Mouse (Mus musculus) thymus, adult 2 months (tissue): Measurements from ENCODE around the gene 2900026A02Rik. TPM values are rescaled to one million over a fixed set of nuclear protein-coding genes. Genes with fewer than 3 reads are reported as not detected.

Experiments
- DNase-seq: peaks from one replicate; pipeline ENCODE4 v3.0.0; 2021
- H3K27ac ChIP-seq: fragments of 200-500 bp; 2 replicates; pipeline ENCODE4 v1.5.1; 2012; ENCODE audit warnings: low read length, control low read depth; ENCODE audit not compliant: control insufficient read depth, insufficient read depth
- H3K27me3 ChIP-seq: fragments of 200-500 bp; 2 replicates; pipeline ENCODE4 v1.6.1; 2012; ENCODE audit warnings: mild to moderate bottlenecking, low read length, moderate library complexity, mixed read lengths; ENCODE audit not compliant: control insufficient read depth, insufficient read depth
- H3K36me3 ChIP-seq: fragments of 200-500 bp; 2 replicates; pipeline ENCODE4 v1.6.1; 2012; ENCODE audit warnings: mild to moderate bottlenecking, low read length, moderate library complexity; ENCODE audit not compliant: control insufficient read depth, insufficient read depth
- H3K4me1 ChIP-seq: fragments of 200-500 bp; replicated peaks from 2 replicates; pipeline ENCODE4 v1.6.1; 2012; ENCODE audit warnings: low read length; ENCODE audit not compliant: control insufficient read depth, insufficient read depth
- H3K4me3 ChIP-seq: fragments of 200-500 bp; 2 replicates; pipeline ENCODE4 v1.5.1; 2012; ENCODE audit warnings: mild to moderate bottlenecking, low read length, control low read depth, moderate library complexity; ENCODE audit not compliant: control insufficient read depth, insufficient read depth
- CTCF ChIP-seq: fragments of 200-500 bp; IDR thresholded peaks from 2 replicates; pipeline ENCODE4 v1.5.1; 2012; ENCODE audit warnings: mild to moderate bottlenecking, control low read depth, low read length, moderate library complexity, borderline replicate concordance; ENCODE audit not compliant: control insufficient read depth, poor library complexity, insufficient read depth; ENCODE audit errors: extremely low read depth
- POLR2A ChIP-seq: fragments of 200-500 bp; IDR thresholded peaks from 2 replicates; pipeline ENCODE4 v1.6.1; 2012; ENCODE audit warnings: mild to moderate bottlenecking, low read length, control low read depth, moderate library complexity; ENCODE audit not compliant: control insufficient read depth, poor library complexity, insufficient read depth; ENCODE audit errors: extremely low read depth
- WGBS: fragments of 180-500 bp; shearing (Covaris S2); methylation state at CpG from one replicate; pipeline ENCODE4 v1.1.7; 2018; 5-methylcytosine and 5-hydroxymethylcytosine counted together
- polyA plus RNA-seq: library from polyadenylated mRNA; depleted of rRNA; stranded (reverse); fragments of >200 nt; gene quantifications from 2 replicates; pipeline ENCODE4 v1.2.3, GENCODE M21; 2012

2900026A02Rik gene
- polyA plus RNA-seq, 1 experiment, result 6.9 TPM

DNA sequence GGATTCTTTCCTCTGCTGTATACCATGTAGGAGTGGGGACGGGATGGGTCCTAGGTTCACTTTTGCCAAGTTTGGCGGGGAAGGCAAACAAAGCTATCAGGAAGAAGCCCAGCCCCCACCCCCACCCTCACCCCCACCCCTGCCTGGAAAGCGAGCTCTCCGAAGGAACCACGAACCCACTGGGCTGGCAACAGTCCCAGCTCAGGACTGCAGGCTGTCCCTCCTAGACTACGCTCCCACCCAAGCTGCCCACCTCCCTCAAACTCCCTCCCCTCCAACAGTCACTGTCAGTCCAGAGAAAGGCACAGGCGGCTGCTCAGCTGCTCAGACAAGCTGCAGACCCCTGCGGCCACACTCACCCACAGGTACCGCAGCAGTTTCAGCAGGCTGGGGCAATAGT, 58.3 kb downstream of the 2900026A02Rik start:
- DNase-seq, result no peak
- no peak overlapping the region; the same call in 1 of the 2 replicates for H3K4me3 ChIP-seq
- 0% methylated on average over 9 of the region's 9 CpGs for WGBS
- TF ChIP-seq POLR2A (no peak), CTCF (no peak)
- H3K4me1 ChIP-seq, result peaks cover 13% of the 10 kb centered on the region
- H3K27me3 ChIP-seq, result no peaks in the 10 kb centered on the region; the same call in 1 of the 2 replicates
- H3K27ac ChIP-seq, result no peak overlapping the region
- no peaks in the 10 kb centered on the region for H3K36me3 ChIP-seq

DNA sequence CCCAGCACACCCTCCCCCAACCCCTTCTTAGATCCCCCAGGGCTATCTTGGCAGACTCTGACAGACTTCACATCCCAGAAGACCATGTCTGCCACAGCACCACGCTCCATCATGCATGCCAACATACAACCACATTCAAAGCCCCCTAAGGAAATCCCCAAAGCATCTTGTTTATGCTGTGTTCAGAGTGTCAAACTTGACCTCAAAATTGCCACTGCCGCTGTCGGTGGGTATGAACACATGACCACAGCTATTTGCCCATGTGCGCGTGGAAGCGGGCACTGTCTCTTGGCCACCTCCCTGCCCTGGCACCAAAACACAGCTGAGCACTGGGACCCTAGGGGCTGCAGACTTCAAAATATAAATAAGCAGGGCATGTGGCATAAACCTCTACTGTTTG, 59.5 kb downstream of the 2900026A02Rik start:
- TF ChIP-seq CTCF, result no peak
- TF ChIP-seq POLR2A, result no peak
- 53% methylated on average over 6 of the region's 6 CpGs for WGBS
- Histone ChIP-seq H3K27ac (no peak overlapping the region), H3K36me3 (no peaks in the 10 kb centered on the region), H3K27me3 (no peaks in the 10 kb centered on the region; the same call in 1 of the 2 replicates), H3K4me1 (peaks cover 14% of the 10 kb centered on the region), H3K4me3 (no peak overlapping the region)
- no peak for DNase-seq

DNA sequence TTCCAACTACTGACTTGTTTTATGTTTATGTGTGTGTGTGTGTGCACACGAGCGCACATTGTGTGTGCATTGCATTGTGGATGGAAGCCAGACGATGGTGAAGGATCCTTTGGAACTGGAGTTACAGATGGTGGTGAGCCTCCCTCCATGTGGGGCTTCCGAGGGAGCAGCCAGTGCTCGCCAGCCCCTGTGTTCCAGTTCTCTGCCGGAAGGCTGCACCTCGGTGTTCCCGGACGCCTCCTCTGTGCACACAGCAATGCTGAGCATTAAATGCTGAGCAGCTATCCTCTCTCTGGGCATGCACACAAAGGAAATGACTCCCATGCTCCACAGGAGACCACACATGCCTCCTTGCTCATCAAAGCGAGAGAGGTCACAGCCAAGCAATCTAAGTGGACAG, 60.7 kb downstream of the 2900026A02Rik start:
- Histone ChIP-seq H3K4me1 (peaks cover 17% of the 10 kb centered on the region), H3K36me3 (no peaks in the 10 kb centered on the region), H3K27me3 (no peaks in the 10 kb centered on the region; the same call in 1 of the 2 replicates), H3K4me3 (no peak overlapping the region), H3K27ac (no peak overlapping the region)
- WGBS, result 91% methylated on average over 10 of the region's 10 CpGs
- no peak for TF ChIP-seq CTCF
- no peak for TF ChIP-seq POLR2A
- DNase-seq, result no peak

DNA sequence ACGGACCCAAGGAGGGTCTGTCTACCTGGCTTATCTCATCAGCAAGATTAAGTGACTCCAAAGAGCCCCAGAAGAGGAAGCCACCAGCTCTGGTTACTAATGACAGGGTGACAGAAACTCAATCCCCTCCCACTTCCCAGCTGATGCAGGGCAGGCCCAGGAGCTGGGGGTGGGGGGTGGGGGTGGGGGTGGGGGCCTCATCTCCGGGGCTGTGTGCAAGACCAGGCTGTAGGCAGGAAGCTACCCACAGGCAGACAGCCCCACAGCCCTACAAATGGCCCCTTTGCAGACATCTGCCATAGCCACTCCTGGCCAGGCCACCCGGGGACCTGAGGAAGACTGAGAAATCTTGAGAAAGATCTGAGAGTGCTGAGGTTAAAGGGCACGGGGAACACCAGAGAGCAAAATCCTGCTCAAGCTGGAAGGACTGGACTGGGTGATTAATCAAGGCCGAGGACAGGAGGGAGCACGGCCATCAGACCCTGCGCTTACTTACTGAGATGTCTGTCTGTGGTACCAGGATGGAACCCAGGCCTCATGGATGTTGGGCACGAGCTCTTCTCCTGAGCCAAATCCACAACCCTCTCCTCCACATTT, 62.2 kb downstream of the 2900026A02Rik start:
- Histone ChIP-seq H3K36me3 (no peaks in the 10 kb centered on the region), H3K4me1 (peaks cover 8% of the 10 kb centered on the region; the same call in 1 of the 2 replicates), H3K27ac (no peak overlapping the region), H3K4me3 (no peak overlapping the region), H3K27me3 (no peaks in the 10 kb centered on the region; the same call in 1 of the 2 replicates)
- 50% methylated on average over 8 of the region's 8 CpGs for WGBS
- DNase-seq, result no peak
- no peak for TF ChIP-seq CTCF
- no peak for TF ChIP-seq POLR2A

DNA sequence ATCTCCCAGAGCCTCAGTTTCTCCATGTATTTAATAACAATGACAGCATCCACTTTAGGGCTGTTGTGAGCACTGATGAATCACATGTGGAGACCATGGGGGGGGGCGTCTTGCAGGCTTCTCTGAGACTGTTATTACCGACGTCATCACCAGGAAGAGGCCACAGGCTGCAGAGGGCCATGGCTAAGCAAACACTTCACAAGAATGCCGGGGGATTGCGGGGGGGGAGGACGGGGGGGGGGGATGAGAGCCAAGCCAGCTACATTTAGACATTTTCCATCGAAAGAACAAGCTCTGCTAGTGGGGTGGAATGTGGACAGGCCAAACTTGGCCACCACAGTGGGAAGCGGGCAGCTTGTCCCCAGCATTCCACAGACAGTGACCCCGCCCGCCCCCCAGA, 63.4 kb downstream of the 2900026A02Rik start:
- no peaks in the 10 kb centered on the region for H3K36me3 ChIP-seq
- DNase-seq, result no peak
- no peak overlapping the region for H3K27ac ChIP-seq
- H3K27me3 ChIP-seq, result no peaks in the 10 kb centered on the region; the same call in 1 of the 2 replicates
- TF ChIP-seq CTCF (no peak), POLR2A (no peak)
- no peak overlapping the region for H3K4me3 ChIP-seq
- WGBS, result 50% methylated on average over 10 of the region's 10 CpGs
- H3K4me1 ChIP-seq, result peaks cover 12% of the 10 kb centered on the region

DNA sequence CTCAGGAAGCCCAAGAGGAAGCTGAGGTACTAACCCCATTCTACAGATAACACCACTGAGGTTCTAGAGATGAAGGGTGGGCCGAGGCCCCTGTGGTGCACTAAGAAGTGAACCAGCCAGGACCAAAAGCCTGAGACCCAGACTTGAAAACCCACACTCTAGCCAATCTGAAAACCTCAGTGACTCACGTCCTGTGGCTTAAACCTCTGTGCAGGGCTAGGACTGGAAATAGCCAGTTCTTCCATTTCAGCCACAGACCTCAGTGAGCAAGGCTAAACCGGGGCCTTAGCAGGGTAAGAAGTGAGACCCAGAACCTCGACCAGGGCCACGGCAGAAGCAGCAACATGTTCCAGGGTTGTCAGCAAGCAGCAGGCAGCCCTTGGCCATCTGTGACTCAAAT, 64.0 kb downstream of the 2900026A02Rik start:
- Histone ChIP-seq H3K4me1 (peaks cover 16% of the 10 kb centered on the region), H3K4me3 (no peak overlapping the region), H3K27ac (no peak overlapping the region), H3K36me3 (no peaks in the 10 kb centered on the region), H3K27me3 (no peaks in the 10 kb centered on the region)
- TF ChIP-seq CTCF, result no peak
- TF ChIP-seq POLR2A, result no peak
- WGBS, result 56% methylated on average over 5 of the region's 5 CpGs
- DNase-seq, result no peak
